Mouse (Mus musculus) E14TG2a.4 (cell line): ENCODE data around the gene Acot5.

Experiments
- CTCF ChIP-seq: conservative IDR thresholded peaks from 2 replicates; pipeline ENCODE4 v1.5.1; 2014; ENCODE audit warnings: low read length
- POU5F1 ChIP-seq: IDR thresholded peaks from 2 replicates; pipeline ENCODE4 v1.6.1; 2014; ENCODE audit warnings: low read length, borderline replicate concordance

DNA sequence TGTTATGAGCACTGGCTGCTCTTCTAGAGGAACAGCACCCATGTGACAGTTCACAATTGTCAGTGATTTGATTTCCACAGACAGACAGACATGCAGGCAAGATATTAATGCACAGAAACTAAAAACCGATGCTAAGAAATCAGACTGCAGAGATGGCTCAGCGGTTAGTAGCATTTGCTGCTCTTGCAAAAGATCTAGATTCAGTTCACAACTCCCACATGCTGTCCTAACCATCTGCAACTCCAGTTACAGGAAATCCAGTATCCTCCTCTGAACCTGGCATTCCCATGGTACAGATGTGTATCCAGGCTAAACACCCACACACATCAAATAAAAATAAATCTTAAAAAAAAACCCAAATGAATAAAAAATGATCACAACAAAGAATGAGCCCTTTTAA, 2.6 kb downstream of the Acot5 start:
- TF ChIP-seq CTCF (0 out of 2 replicates have a peak, but pooled peaks have one; percentile 4), POU5F1 (no peak)
